Mouse (Mus musculus) testis, adult 2 months (tissue): ENCODE data around the gene Adora2a.

Source experiments
- CTCF ChIP-seq: fragments of 200-500 bp; IDR thresholded peaks from 2 replicates; pipeline ENCODE4 v1.5.1; 2012; ENCODE audit warnings: low read depth, mild to moderate bottlenecking, inconsistent platforms, low read length, moderate library complexity; ENCODE audit not compliant: control insufficient read depth, insufficient read depth, insufficient replicate concordance
- POLR2A ChIP-seq: fragments of 200-500 bp; IDR thresholded peaks from 2 replicates; pipeline ENCODE4 v1.6.1; 2012; ENCODE audit warnings: low read depth, mild to moderate bottlenecking, inconsistent platforms, low read length, moderate library complexity; ENCODE audit not compliant: control insufficient read depth

- no peak for TF ChIP-seq CTCF
- TF ChIP-seq POLR2A: no peak
Measured at GRCm38 (mm10) chr10:75318206-75318605, 1.5 kb downstream of the Adora2a start.
